Mouse (Mus musculus) mouse trophoblast stem cell (cell line): Measurements from ENCODE around the gene Olfr539.
"Not testable (repeated sequence)": the region's sequence is repeated elsewhere in the genome, so short reads cannot be mapped to it uniquely, and the experiment has no call there.

Source experiments
- in situ Hi-C, 2 experiments: fragments of 300-500 bp; cut with MseI, MboI; formaldehyde crosslinking; loops; 2 replicates in 1 of 2; 3 replicates in 1 of 2; pipeline ENCODE4 v1.15.1; 2025

The Olfr539 gene

DNA sequence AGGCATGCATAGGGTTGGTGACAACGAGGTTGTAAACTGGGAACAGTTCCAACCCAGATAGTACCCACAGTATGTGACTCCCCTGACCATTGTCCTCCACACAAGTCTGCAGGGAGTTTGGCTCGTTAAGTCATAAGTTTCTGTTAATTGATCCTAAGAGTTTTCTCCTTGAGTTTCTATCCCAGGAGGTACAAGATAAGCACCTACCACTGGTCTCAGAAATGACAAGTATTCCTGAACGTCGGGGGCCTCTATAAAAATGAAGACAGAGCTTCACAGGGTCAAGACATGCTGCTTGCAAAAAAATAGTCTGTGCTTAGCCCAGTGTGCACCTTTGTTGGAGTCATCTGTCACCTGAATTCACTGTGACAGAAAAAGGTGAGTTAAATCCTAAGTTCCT is at the start of gene Olfr539:
Gene Olfr539 (plus strand): TSS at position 301 of the 400 bp plus-strand sequence.
- in situ Hi-C loops = loop anchor here in 1 of 2 experiments (5.0 kb wide), 1 partner anchor 33 kb away; no protein-coding TSS in a partner anchor

DNA sequence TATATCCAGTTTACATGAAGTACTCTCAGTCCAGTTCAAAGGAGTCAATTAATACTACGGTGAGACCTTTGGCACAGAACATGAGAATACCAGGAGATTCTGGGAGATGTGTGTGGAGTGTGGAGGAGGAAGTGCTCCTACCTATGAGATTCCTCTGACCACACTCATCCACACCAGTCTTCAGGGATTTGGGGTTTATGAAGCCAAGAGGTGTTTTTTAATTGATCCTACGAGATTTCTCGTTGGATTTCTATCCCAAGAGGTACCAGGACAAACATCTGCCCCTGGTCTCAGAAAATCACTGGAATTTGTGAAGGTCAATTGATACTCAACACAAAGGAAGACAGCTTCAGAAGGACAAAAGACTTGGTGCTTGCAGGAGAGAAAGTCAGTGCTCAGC is 31.1 kb upstream of the Olfr539 start, which contains the start of gene Olfr61:
Gene Olfr61 (plus strand): TSS at position 301 of the 400 bp plus-strand sequence.
- in situ Hi-C loops = not testable (repeated sequence)

DNA sequence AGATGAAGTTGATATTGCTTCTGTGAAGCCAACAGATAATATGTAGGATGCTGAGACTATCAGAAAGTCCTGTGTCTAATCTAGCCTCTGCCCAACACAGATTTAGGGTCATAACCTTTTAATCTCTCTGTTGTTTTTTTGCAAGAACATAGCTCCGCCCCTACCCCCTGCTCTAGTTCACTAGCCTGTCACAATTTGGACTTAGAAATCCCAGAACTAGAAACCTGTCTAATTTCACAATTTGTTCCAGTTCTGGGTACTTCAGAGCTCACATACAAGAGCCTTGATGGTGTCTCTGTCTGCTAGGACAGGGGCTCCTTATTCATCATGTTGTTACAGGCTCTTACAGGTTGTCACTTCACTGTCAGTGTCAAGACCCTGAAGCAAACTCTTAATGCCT is 29.2 kb upstream of the Olfr539 start:
- in situ Hi-C loops = no loop called here

DNA sequence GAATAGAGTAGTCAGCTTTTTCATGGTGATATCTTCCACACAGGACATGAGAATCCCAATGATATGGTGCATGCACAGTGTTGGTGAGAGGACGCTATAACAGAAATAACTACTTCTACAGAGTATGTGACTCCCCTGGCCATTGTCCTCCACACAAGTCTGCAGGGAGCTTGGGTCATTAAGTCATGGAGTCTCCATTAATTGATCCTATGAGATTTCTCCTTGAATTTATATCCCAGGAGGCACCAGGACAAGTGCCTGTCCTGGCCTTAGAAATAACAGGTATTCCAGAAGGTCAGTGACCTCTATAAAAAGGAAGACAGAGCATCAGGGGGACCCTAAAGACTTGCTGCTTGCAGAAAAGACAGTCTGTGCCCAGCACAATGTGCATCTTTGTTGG is 13.6 kb upstream of the Olfr539 start, which contains the start of gene Olfr53:
Gene Olfr53 (plus strand): TSS at position 301 of the 400 bp plus-strand sequence.
- in situ Hi-C loops = no loop called here

DNA sequence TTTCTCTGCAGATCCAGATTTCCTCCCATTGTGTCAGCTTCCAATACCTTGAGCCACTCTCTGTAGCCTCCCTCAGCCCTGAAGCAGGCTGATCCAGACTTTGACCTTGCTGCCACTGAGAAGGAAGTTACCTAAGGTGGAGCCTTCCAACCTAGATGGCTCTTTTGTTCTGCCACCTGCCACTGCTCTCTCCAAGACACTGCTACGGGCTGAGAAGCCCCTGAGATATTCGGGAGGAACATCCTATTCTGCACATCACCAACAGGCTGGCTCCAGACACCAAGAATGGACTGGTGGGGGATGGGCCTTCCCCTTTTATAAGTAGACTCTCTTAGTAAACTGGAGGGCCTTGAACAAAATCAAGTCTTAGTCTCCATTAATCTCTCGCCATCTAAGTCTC is 11.0 kb downstream of the Olfr539 start:
- in situ Hi-C loops = not testable (repeated sequence)

DNA sequence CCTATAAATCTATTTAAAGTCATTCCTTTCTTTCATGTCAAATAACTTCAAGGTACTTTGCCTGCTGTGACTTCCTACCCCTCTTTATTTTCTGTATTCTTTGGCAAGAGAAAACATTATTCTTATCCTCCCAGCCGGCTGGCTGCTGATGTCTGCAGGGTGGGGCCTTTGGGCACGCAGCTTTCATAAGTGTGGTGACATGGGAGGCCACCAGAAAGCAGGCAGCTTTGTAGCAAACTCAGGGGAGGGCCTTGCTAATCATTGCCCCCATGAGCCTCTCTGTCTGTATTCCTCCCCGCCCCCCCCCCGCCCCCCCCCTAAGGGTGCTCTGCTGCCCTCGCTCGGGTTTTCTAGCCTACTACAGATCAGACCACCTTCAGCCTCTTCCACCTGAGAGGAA is 16.1 kb downstream of the Olfr539 start:
- in situ Hi-C loops = no loop called here

DNA sequence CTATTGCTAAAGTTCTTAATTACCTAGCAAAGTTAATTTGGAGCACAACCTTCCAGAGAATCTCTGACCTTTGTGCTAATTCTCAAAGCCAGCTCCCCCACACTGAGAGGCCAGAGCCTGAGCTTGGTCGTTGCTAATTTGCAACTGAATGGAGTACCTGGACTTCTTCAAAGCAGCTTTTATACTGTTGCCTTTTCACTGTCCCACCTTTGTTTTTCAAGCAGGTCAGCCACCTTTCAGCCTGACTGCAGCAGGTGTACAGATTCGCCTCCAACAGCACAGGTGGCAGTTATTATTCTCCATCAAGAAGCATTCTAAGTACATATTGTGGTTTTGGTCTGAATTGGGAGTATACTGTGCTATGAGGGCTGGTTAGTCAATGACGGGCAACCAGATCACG is 19.9 kb downstream of the Olfr539 start:
- in situ Hi-C loops = not testable (repeated sequence)

DNA sequence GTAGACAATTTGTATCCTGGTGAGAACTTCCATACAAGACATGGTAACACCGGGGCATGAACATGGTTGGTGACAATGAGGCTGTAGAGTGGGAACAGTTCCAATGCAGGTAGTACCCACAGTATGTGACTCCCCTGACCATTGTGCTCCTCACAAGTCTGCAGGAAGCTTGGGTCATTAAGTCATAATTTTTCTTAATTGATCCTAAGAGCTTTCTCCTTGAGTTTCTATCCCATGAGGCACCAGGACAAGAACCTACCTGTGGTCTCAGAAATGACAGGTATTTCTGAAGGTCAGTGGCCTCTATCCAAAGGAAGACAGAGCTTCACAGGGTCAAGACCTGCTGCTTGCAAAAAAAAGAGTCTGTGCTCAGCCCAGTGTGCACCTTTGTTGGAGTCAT is 21.9 kb downstream of the Olfr539 start, which contains the start of gene Olfr45:
Gene Olfr45 (plus strand): TSS at position 301 of the 400 bp plus-strand sequence.
- in situ Hi-C loops = no loop called here

DNA sequence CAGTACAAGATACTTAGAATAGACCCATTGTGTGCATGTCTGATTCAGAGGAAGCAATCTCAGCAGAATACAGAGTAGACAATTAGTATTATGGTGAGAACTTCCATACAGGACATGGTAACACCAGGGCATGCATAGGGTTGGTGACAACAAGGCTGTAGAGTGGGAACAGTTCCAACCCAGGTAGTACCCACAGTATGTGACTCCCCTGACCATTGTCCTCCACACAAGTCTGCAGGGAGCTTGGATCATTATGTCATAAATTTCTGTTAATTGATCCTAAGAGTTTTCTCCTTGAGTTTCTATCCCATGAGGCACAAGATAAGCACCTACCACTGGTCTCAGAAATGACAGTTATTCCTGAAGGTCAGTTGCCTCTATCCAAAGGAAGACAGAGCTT is 37.2 kb downstream of the Olfr539 start, which contains the start of gene Olfr541:
Gene Olfr541 (plus strand): TSS at position 301 of the 400 bp plus-strand sequence.
- in situ Hi-C loops = no loop called here

DNA sequence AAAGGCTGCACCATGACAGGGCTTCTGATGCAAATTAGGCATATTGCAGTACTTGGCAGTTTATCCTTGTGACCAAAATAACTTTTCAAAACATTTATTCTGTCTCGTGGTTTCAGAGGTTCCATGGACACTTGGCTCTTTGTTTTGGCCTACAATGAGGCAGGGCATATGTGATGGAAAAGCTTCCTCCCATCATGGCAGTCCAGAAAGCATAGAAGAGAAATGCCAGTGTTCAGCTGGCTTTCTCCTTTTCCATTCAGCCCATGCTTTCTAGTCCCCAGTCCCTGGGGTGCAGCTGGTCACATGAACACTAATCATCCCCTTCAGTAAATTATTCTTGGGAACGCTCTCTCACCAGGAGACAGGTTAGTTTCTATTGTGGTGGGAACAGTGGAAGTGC is 46.6 kb downstream of the Olfr539 start:
- in situ Hi-C loops = no loop called here

DNA sequence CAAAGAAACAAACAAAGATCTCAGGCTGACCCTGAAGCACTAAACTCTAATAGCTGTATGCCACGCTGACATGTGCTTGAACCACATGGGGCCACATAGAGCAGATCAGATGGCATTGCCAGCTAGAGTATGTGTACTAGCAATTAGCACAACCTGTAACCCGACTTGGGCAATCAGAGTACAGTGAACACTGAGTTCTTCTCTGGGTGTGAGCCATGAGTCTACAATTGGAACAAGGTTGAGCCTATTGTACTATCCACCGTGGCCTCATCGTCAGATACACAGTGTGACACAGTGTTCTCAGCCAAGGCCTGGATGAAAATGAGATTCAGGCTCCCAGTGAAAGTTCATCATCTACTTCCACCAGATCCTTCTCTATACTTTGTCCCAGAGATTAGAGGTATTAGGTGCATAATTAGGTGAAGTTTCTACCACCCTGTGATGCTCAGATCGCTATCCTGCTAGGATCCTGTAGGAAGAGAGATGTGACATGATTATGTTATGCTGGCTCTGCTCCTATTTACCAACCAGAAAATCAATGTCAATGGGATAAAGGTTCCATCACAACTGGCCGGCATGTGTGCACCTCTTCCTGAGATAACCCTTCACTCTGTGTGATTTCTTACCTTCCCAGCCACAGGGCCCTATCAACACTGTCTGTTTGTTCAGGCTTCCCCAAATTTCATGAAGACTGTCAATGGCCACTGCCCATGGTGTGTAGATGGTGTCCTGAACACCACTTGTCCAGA is 48.0 kb downstream of the Olfr539 start:
- in situ Hi-C loops = no loop called here

DNA sequence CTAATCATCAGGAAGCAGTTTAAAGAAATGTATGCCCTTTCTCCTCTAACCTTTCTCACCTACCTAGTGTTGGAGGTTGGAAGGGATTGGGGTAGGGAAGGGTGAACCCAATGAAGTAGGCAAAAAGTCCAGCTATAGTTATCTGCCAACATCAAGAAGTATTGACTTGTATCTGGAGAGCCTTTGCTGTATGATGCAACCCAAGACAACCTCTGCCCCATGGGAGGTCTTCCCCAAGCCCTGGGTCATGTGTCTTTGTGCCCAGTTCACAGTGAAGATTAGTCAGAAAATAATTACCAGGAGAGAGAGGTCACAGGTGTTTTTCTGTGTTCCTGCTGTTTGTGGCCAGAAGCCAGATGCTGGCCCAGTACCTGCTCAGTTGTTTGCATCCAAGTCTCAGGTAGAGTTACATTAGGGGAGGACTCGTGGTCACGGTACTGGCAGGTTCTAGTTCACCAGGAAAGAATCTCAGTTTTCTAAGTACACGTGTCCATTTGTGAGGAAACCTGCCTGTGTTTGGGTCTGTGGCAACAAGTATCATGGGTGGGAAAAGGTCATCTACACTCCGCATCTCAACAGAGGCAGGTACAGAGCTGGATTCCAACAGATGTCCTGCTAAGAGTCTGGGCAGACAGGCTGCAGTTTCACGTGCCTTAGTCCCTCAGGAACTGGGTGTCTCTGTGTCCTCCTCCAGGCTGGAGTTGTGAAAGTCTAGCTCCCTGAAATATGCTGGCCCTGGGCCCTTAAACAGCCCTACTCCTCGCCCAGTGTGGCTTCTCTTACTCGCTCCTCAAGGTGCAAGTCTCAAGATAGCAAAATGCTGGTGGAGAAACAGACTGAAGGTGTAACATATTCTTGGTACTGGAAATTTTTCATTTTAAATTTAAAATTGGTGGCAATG is 57.7 kb downstream of the Olfr539 start:
- in situ Hi-C loops = no loop called here

DNA sequence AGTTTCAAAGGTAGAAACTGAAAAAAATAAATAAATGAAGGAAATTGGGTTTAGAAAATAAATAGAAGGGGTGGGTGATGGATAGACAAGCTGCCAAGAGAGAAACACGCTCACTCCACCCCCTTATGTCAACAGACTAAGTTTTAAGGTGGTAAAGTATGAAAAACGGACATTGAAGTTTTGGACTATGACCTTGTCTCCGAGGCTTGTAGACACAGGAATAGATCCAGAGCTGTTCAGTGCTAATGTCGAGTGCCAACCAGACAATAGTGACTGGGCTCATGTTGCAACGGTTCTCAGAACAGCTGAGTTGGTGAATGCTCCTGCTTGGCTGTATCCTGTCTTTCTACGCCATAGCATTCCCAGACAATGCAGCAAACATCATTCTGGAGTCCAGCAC is 61.4 kb downstream of the Olfr539 start:
- in situ Hi-C loops = no loop called here

DNA sequence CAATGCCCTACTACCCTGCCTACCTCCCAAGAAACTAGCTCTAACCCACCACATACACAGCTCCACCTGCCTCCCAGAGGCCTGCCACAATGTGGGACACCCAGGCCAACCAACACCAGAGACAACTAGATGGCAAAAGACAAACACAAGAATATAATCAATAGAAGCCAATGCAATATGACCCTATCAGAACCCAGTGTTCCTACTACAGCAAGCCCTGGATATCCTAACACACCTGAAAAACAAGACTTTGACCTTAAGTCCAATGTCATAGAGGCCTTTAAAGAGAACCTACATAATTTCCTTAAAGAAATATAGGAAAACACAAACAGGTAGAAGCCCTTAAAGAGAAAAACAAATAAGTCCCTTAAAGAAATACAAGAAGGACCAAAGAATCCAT is 65.8 kb downstream of the Olfr539 start:
- in situ Hi-C loops = no loop called here
